Mouse (Mus musculus) brain, embryonic 14.5 days (tissue): ENCODE results near the gene Ubxn2a. TPM values are rescaled to one million over a fixed set of nuclear protein-coding genes. Genes with fewer than 3 reads are reported as not detected.
"Not testable (repeated sequence)": the region's sequence is repeated elsewhere in the genome, so short reads cannot be mapped to it uniquely, and the experiment has no call there.

Source experiments
- DNase-seq: peaks from one replicate; pipeline ENCODE4 v3.0.0-alpha.2; 2011; ENCODE audit warnings: low read depth
- CTCF ChIP-seq: fragments of 200-500 bp; IDR thresholded peaks from 2 replicates; pipeline ENCODE4 v1.5.1; 2012; ENCODE audit warnings: inconsistent platforms, mild to moderate bottlenecking, moderate library complexity, borderline replicate concordance; ENCODE audit not compliant: insufficient read depth, insufficient read length; ENCODE audit errors: extremely low read depth
- POLR2A ChIP-seq: fragments of 200-500 bp; IDR thresholded peaks from 2 replicates; pipeline ENCODE4 v1.6.1; 2012; ENCODE audit warnings: mild to moderate bottlenecking, inconsistent platforms, borderline replicate concordance; ENCODE audit not compliant: poor library complexity, insufficient read depth, insufficient read length, severe bottlenecking; ENCODE audit errors: extremely low read depth
- polyA plus RNA-seq: library from polyadenylated mRNA; depleted of rRNA; stranded (reverse); fragments of >200 nt; gene quantifications from 2 replicates; pipeline ENCODE4 v1.2.3, GENCODE M21; 2012; rRNA removed

The Ubxn2a gene
- polyA plus RNA-seq: 11.0 and 13.5 TPM in 2 replicates

GRCm38 (mm10) chr12:4906951-4907906 is at the start of gene Ubxn2a:
Ubxn2a (minus strand) TSS chr12:4907705.
- peak; percentile 98 for DNase-seq

GRCm38 (mm10) chr12:4953156-4953555 is 45.7 kb upstream of the Ubxn2a start:
- TF ChIP-seq CTCF (no peak), POLR2A (no peak)
- DNase-seq: no peak

More at GRCm38 (mm10) chr12:4906951-4907906, at the start of gene Ubxn2a:
- no peak for TF ChIP-seq CTCF
- peak; percentile 98 for TF ChIP-seq POLR2A

- no peak for DNase-seq
- TF ChIP-seq POLR2A (no peak), CTCF (no peak)
Observed at GRCm38 (mm10) chr12:4952272-4952671, 44.8 kb upstream of the Ubxn2a start.

GRCm38 (mm10) chr12:4930820-4931548 is 23.5 kb upstream of the Ubxn2a start:
- TF ChIP-seq CTCF (no peak), POLR2A (no peak)
- no peak for DNase-seq

DNA sequence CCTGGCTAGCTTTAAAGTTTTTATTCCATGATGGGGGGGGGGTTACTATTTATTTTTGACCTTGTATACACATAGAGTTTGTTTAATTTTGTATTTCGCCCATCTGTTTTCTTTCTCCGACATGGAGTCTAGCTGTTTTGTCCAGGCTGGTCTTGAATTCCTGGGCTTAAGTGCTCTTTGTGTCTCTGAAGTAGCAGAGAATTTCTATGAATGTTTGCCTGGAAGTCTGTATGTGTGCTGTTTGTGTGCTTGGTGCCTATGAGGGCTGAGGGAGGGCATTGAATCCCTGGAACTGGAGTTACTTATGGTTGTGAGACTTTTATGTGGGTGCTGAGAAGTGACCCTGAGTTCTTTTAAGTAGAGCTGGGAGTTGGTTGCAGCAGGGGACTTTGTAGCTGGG is 20.7 kb upstream of the Ubxn2a start:
- no peak for DNase-seq
- TF ChIP-seq POLR2A: no peak
- TF ChIP-seq CTCF: no peak

DNA sequence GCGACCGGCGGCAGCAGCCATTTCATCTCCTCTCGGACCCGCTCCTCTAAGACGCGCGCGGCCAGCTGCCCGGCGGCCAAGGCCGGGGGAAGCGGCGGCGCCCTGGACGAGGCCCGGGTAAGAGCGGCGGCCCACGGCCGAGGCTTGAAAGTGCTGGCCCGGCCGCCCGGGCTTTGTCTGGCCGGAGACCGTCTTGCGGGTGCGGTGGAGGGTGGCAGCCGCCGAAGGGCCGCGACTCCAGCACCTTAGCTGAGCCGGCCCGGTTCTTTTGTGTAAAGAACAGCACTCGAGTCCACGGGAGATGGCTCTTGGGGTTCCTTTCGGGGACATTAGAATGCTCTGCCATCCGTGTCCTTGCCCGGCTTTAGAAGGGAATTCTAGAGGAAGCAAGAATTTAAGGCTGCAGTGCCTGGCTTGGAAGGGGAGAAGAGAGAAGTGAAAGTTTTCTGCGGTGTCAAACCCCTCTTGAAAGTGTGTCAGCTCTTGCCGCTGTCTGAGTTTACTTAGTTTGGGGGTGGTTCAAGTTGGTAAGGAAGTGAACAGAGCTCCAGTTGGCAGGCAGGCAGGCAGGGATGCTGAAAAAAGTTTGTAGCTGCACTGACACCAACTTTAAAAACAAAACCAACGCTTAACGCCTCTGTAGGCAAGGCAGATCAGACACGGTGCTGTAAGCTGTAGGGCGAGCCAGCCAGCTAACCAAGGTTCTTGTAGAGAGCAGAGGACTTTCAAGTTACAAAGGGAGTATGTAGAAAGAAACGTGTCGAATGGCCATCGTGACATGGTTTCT is 10.5 kb upstream of the Ubxn2a start:
- TF ChIP-seq POLR2A: no peak
- TF ChIP-seq CTCF: no peak
- peak; percentile 73 for DNase-seq

DNA sequence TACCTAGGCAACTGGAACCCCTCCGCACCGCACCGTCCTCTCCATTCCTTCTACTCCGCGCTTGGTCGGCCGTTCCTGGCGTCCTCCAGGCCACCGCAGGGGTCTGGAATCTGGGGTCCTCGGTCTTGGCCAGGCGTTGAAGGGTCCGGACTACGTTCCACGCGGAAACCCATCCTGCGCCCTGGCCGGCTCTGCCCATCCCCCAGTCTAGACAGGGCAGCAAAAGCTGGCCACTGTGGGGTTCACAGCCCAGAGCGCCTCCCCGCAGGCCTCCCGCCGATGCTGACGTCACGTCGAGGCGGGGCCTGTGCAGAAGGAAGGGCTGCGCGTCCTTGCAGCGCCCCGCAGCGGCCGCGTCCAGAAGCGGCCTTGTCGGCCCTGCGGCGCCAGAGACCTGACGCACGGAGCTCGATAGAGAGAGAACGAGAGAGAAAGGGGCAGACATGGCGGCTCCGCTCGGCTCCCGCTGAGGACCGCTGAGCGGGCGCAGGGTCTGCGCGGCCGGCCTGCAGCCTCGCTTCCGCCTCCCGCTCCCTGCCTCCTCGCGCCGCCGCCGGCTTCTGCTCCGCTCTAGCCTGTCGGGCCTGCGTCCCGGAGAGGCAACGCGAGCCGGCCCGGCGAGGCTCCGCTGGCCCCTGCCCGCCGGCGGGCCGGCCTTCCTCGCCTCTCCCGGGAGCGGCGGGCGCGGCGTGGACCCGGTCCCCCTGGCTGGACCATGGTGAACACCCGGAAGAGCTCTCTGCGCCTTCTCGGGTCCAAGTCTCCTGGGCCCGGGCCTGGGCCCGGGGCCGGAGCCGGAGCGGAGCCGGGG is 9.7 kb upstream of the Ubxn2a start, which contains the start of gene Atad2b:
TSS of gene Atad2b (plus strand) at position 360 of the 811 bp plus-strand sequence.
- TF ChIP-seq POLR2A: peak; percentile 95
- peak; percentile 93 for TF ChIP-seq CTCF
- peak; percentile 98 for DNase-seq

GRCm38 (mm10) chr12:4914944-4915343 is 7.4 kb upstream of the Ubxn2a start:
- DNase-seq: no peak
- no peak for TF ChIP-seq POLR2A
- no peak for TF ChIP-seq CTCF

GRCm38 (mm10) chr12:4914441-4914840 is 6.9 kb upstream of the Ubxn2a start:
- TF ChIP-seq POLR2A (no peak), CTCF (no peak)
- DNase-seq: no peak

- no peak for DNase-seq
- TF ChIP-seq CTCF (no peak), POLR2A (no peak)
Observed at GRCm38 (mm10) chr12:4911716-4912115, 4.2 kb upstream of the Ubxn2a start.

GRCm38 (mm10) chr12:4910496-4910895 is 3.0 kb upstream of the Ubxn2a start:
- DNase-seq: not testable (repeated sequence)

DNA sequence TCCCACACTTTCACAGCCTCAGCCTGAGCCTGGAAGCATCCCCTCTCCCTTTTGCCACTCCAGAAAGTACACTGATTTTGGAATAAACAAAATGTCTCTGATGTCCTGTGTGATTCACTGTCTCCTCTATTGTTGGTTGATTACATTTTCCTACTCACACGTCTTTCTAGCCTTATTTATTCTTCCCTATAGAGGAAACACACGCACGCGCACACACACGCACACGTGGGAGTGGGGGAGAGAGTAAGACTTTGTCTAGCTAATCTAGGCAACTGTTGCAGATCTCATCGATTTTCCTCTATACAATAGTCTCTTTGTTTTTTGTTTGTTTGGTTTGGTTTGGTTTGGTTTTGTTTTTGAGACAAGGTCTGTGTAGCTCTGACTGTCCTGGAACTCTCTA is 886 bp upstream of the Ubxn2a start:
- TF ChIP-seq CTCF (no peak), POLR2A (no peak)
- no peak for DNase-seq
